ENCODE assay signal across 9 mouse cellular contexts in genomic region chr10:125317317-125317716, GRCm38 (mm10).
DNase-seq lines count a peak whose midpoint lies in the region; ATAC-seq and TF ChIP-seq lines count a peak whose summit lies in the region.
"Had no signal": no experiment of that assay in that cellular context is flagged by ENCODE, and none has a peak within 500 bp of the region (broad histone marks: within the 10 kb centered on the region; RNA-seq: fewer than 3 reads in every experiment).

No protein-coding gene starts in this region.

- H3K4me2 ChIP-seq in midbrain, postnatal 0 days (ENCODE audit: low read depth, low read length, poor library complexity, severe bottlenecking): no peak overlapping the region
- H3K4me2 ChIP-seq in midbrain, embryonic 11.5 days: no peak overlapping the region
- H3K4me2 ChIP-seq: lung, embryonic 15.5 days had no signal

- no peak overlapping the region for H3K9ac ChIP-seq in midbrain, postnatal 0 days (replicated peaks; ENCODE audit: low read length, poor library complexity, severe bottlenecking)
- H3K9ac ChIP-seq in midbrain, embryonic 11.5 days (ENCODE audit: low read length): no peak overlapping the region
- H3K9ac ChIP-seq: lung, embryonic 15.5 days had no signal

- DNase-seq in heart, adult 18-20 months: peak; percentile 38 to 73
- DNase-seq in heart, postnatal 4 days: no peak
- DNase-seq in midbrain, postnatal 0 days (ENCODE audit: low spot score): peak; percentile 46
- DNase-seq in midbrain, embryonic 11.5 days (ENCODE audit: low spot score, missing footprints): no peak
- peak; percentile 22 to 26 for DNase-seq in heart, postnatal 14 days
- DNase-seq in skeletal muscle tissue, adult 2 months (ENCODE audit: low read depth, low spot score): peak; percentile 48
- DNase-seq in right cerebral cortex, postnatal 36 days (ENCODE audit: low spot score in 2 of 2): no peak
- no peak for DNase-seq in testis, postnatal 10 days (ENCODE audit: low spot score)

- no peak overlapping the region for H3K27ac ChIP-seq in midbrain, postnatal 0 days (ENCODE audit: low read depth, low read length)
- H3K27ac ChIP-seq in midbrain, embryonic 11.5 days (ENCODE audit: low read depth, low read length): no peak overlapping the region
- H3K27ac ChIP-seq: lung, embryonic 15.5 days had no signal

- TF ChIP-seq CTCF in midbrain, postnatal 0 days (IDR thresholded peaks at IDR 0.05): peak; percentile 52

- intact Hi-C loops in heart, postnatal 14 days (cut with DNase I): no loop called here

- no peaks in the 10 kb centered on the region for H3K27me3 ChIP-seq in midbrain, postnatal 0 days (ENCODE audit: insufficient read depth, low read length)
- no peaks in the 10 kb centered on the region for H3K27me3 ChIP-seq in midbrain, embryonic 11.5 days (ENCODE audit: control insufficient read depth, insufficient read depth, low read length)
- H3K27me3 ChIP-seq: lung, embryonic 15.5 days had no signal

- no peaks in the 10 kb centered on the region for H3K4me1 ChIP-seq in midbrain, postnatal 0 days (ENCODE audit: insufficient read depth, low read length)
- H3K4me1 ChIP-seq in midbrain, embryonic 11.5 days (ENCODE audit: control insufficient read depth, insufficient read depth, low read length): no peaks in the 10 kb centered on the region

- no peak for ATAC-seq in midbrain, postnatal 0 days (ENCODE audit: low FRiP score)
- ATAC-seq in midbrain, embryonic 11.5 days (ENCODE audit: low FRiP score): no peak

- no peaks in the 10 kb centered on the region for H3K9me3 ChIP-seq in midbrain, postnatal 0 days (ENCODE audit: low read length)
- no peaks in the 10 kb centered on the region for H3K9me3 ChIP-seq in midbrain, embryonic 11.5 days (ENCODE audit: control insufficient read depth, low read length)
- H3K9me3 ChIP-seq: lung, embryonic 15.5 days had no signal

- 81% methylated on average over 6 of the region's 6 CpGs for WGBS in midbrain, postnatal 0 days
- WGBS in midbrain, embryonic 11.5 days: 87% methylated on average over 6 of the region's 6 CpGs

- no peak overlapping the region for H3K4me3 ChIP-seq in midbrain, postnatal 0 days (ENCODE audit: low read depth, low read length)
- no peak overlapping the region for H3K4me3 ChIP-seq in midbrain, embryonic 11.5 days (ENCODE audit: low read depth, low read length)
- H3K4me3 ChIP-seq: lung, embryonic 15.5 days had no signal

- H3K36me3 ChIP-seq in midbrain, postnatal 0 days (ENCODE audit: insufficient read depth, low read length): no peaks in the 10 kb centered on the region
- no peaks in the 10 kb centered on the region for H3K36me3 ChIP-seq in midbrain, embryonic 11.5 days (ENCODE audit: control insufficient read depth, insufficient read depth, low read length)
- H3K36me3 ChIP-seq: lung, embryonic 15.5 days had no signal

Comparison
In these comparisons a context has a peak if more than half of its experiments do, and no peak if none do; other contexts are left out.
1. DNase-seq: peak in heart, adult 18-20 months (2 of 2), midbrain, postnatal 0 days (single experiment), heart, postnatal 14 days (2 of 2) and skeletal muscle tissue, adult 2 months (single experiment); none in heart, postnatal 4 days (single experiment), midbrain, embryonic 11.5 days (single experiment), right cerebral cortex, postnatal 36 days (0 of 2) and testis, postnatal 10 days (single experiment).